Mouse (Mus musculus): ENCODE measurements around the gene Spats2. TPM values are rescaled to one million over a fixed set of nuclear protein-coding genes. Genes with fewer than 3 reads are reported as not detected.

The Spats2 gene
- polyA plus RNA-seq, 1 experiment = 0.19 TPM

DNA sequence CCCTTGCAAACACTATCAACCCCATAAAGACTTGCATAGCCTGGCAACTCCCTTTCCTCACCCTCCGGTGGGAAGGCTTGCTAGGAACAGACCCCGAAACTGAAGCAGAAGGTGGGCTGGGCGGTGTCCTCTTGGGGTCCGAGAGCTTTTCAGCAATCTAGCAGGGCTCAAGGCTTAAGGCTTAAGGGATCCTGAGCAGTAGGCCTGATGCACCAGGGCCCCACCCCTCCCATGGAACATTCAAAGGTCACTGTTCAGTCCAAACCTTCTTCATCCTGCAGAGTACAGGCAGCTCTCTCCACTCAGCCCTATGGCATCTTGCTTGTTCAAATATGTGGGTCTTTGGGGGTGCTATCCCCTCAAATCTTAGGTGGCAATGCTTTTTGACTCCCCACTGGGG lies 39.7 kb upstream of the Spats2 start:
- Histone ChIP-seq H3K4me1 (ENCODE audit: control insufficient read depth) (peaks cover 22% of the 10 kb centered on the region), H3K36me3 (ENCODE audit: control insufficient read depth) (peaks cover 30% of the 10 kb centered on the region), H3K9me3 (ENCODE audit: control insufficient read depth, low read length) (peaks cover 6% of the 10 kb centered on the region; the same call in 1 of the 2 replicates), H3K27me3 (ENCODE audit: control insufficient read depth) (peaks cover 77% of the 10 kb centered on the region), H3K4me3 (replicated peaks) (no peak overlapping the region)
- TF ChIP-seq TAL1 (IDR thresholded peaks at IDR 0.05; ENCODE audit: low read length) = no peak
- no peak for TF ChIP-seq GATA1 (IDR thresholded peaks at IDR 0.05; ENCODE audit: low read length)

DNA sequence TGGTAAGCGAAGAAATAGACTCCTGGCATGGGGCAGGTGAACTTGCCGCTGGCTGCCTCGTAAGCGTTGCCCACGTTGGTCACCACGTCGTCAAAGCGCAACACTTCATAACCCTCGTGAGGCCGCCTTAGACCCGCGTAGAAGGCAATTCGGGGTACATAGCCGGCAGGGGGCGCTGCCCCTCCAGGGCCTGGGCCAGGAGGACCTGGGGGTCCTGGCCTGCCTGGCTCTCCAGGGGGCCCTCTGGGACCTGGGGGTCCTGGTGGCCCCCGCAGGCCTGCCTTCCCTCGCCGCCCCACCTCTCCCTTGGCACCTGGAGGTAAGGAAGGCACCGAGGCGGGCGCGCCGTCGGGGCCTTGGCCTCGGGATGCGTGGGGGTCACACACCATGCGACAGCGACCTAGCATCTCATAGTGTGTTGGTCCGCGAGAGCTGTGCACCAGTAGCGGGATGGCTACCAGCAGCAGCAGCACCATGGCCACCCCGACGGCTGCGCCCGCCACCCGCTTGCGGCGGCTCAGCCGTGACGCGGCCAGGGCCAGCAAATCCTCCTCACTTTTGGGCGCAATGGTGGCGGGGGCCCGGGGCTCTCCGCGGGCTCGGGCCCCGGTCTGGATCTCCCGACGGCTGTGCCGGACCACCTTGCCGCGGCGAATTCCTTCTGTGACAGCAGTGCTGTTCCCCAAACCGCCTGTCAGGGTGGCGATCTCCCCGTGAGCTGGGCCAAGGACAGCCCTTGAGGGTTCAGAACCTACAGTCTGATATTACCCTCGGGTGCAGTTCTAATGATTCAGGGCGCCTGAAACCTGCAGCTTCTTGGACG lies 38.3 kb upstream of the Spats2 start, which contains the start of gene C1ql4:
C1ql4 (minus strand) TSS at position 565 of the 823 bp plus-strand sequence.
- H3K27me3 ChIP-seq (ENCODE audit: control insufficient read depth) = peaks cover 92% of the 10 kb centered on the region
- TF ChIP-seq GATA1 (IDR thresholded peaks at IDR 0.05; ENCODE audit: low read length) (no peak), TAL1 (IDR thresholded peaks at IDR 0.05; ENCODE audit: low read length) (no peak)
- H3K4me1 ChIP-seq (ENCODE audit: control insufficient read depth) = peaks cover 22% of the 10 kb centered on the region
- H3K4me3 ChIP-seq (replicated peaks) = no peak within 1 kb of the TSS
- peaks cover 16% of the 10 kb centered on the region for H3K36me3 ChIP-seq (ENCODE audit: control insufficient read depth)
- peaks cover 6% of the 10 kb centered on the region; the same call in 1 of the 2 replicates for H3K9me3 ChIP-seq (ENCODE audit: control insufficient read depth, low read length)

DNA sequence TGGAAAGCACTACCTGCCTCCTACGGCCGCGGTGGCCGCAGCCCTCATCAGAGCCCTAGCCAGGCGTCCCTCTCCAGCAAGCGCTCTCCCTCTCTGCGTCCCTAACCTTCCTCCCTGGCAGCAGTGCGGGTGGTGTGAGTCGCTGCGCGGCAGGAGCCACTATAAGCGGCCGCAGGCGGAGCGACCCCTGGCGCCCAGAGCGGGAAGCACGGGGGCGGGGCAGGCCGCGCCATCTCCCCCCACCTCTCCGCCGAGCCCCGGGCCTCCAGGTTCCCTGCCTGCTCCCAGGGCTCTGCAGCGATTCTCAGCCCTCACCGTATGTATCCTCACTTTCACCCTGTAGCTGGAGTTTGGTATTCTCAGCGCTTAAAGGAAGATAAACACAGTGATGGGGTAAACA lies 37.4 kb upstream of the Spats2 start:
- peaks cover 100% of the 10 kb centered on the region for H3K27me3 ChIP-seq (ENCODE audit: control insufficient read depth)
- peaks cover 9% of the 10 kb centered on the region; the same call in 1 of the 2 replicates for H3K9me3 ChIP-seq (ENCODE audit: control insufficient read depth, low read length)
- TF ChIP-seq TAL1 (IDR thresholded peaks at IDR 0.05; ENCODE audit: low read length) (no peak), GATA1 (IDR thresholded peaks at IDR 0.05; ENCODE audit: low read length) (no peak)
- H3K36me3 ChIP-seq (ENCODE audit: control insufficient read depth) = peaks cover 7% of the 10 kb centered on the region
- no peak overlapping the region for H3K4me3 ChIP-seq (replicated peaks)
- H3K4me1 ChIP-seq (ENCODE audit: control insufficient read depth) = peaks cover 19% of the 10 kb centered on the region

DNA sequence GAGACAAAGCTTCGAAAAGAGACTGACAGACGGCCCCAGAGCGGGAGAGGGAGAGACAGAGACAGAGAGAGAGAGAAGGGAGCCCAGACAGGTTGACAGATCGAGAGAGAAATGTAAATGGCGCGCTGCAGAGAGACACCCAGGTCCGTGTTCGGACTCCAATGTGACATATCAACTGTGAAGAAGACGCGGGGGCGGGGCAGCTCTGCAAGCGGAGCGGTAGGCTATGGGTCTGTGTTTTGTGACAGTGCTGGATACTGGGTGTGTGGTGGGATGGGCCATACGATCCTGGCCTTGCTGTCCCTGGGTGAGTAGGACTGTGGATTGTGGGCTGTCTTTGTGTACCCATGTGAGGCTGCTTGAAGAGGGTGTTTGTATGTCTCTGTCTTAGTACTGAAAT lies 36.6 kb upstream of the Spats2 start:
- H3K36me3 ChIP-seq (ENCODE audit: control insufficient read depth) = no peaks in the 10 kb centered on the region
- H3K4me3 ChIP-seq (replicated peaks) = no peak overlapping the region
- peaks cover 100% of the 10 kb centered on the region for H3K27me3 ChIP-seq (ENCODE audit: control insufficient read depth)
- TF ChIP-seq TAL1 (IDR thresholded peaks at IDR 0.05; ENCODE audit: low read length) (no peak), GATA1 (IDR thresholded peaks at IDR 0.05; ENCODE audit: low read length) (no peak)
- H3K4me1 ChIP-seq (ENCODE audit: control insufficient read depth) = peaks cover 18% of the 10 kb centered on the region
- peaks cover 13% of the 10 kb centered on the region; the same call in 1 of the 2 replicates for H3K9me3 ChIP-seq (ENCODE audit: control insufficient read depth, low read length)

DNA sequence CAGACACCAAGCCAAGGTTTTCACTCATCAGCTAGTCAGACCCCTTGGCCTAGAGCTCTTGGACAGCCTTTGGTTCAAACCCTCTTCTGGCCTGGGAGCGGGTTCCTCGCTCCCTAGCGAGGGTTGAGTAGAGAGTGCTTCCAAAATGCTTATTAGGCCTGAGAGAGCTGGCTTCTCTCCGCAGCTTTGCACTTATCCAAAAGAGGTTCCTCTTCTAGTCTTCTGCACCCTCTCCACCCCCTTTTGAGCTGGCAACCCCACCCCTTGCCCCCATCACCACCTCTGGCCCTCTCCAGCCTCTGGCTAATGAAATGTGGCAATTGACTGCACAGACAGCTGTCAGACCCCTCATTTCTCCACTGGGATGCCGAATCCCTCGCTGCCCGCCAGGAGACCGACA lies 32.8 kb upstream of the Spats2 start, which contains the start of gene Dnajc22:
Dnajc22 (plus strand) TSS at position 301 of the 400 bp plus-strand sequence.
- no peak for TF ChIP-seq TAL1 (IDR thresholded peaks at IDR 0.05; ENCODE audit: low read length)
- TF ChIP-seq GATA1 (IDR thresholded peaks at IDR 0.05; ENCODE audit: low read length) = no peak
- no peak within 1 kb of the TSS for H3K4me3 ChIP-seq (replicated peaks)
- H3K9me3 ChIP-seq (ENCODE audit: control insufficient read depth, low read length) = peaks cover 19% of the 10 kb centered on the region; the same call in 1 of the 2 replicates
- H3K36me3 ChIP-seq (ENCODE audit: control insufficient read depth) = no peaks in the 10 kb centered on the region
- peaks cover 10% of the 10 kb centered on the region for H3K4me1 ChIP-seq (ENCODE audit: control insufficient read depth)
- peaks cover 99% of the 10 kb centered on the region for H3K27me3 ChIP-seq (ENCODE audit: control insufficient read depth)

DNA sequence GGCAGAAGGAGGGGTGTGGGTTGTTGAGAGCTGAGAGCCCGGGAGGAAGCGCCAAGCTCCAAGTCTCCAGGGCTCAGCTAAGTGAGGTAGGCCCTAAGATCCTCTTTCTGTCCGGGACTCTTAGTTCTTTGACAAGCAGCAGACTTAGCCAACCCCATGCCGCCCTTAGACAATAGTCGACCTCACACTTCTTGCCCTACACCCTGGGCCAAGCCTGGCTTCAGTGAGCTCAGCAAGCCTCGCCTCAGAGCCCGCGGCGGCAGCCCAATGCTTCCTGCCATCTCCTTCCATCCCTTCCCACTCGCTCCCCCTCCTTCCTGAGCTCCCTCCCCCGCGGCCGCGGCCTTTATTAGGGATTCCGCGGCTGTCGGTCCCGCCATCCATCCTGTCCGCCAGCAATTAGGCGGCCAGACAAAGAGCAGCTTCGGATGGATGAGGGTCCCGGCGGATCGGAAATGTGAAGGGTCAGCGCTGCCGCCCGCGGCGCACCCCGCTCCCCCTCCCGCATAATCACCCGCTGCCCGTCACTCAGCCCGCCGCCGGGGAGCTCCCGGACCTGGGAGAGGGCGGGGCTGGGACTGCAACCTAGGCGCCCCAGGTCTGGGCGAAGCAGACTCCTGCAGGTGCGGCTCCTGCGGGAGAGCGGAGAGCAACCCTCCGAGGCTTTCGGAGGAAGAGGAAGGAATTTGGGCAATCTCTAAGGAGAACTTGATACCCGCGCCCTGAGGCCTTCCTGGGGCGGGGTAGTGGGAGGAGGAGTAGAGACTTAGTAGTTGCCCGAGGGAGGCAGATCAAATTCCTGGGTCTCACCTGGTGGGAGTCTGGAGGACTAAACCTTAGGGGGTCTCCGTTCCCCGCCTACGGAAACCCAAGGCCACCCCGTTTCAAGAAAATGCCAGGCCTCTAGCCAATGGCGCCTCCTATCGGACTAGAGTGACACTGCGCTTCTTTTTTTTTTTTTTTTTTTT lies 32.1 kb upstream of the Spats2 start:
- H3K36me3 ChIP-seq (ENCODE audit: control insufficient read depth) = no peaks in the 10 kb centered on the region
- peaks cover 4% of the 10 kb centered on the region; the same call in 1 of the 2 replicates for H3K4me1 ChIP-seq (ENCODE audit: control insufficient read depth)
- H3K9me3 ChIP-seq (ENCODE audit: control insufficient read depth, low read length) = peaks cover 20% of the 10 kb centered on the region; the same call in 1 of the 2 replicates
- TF ChIP-seq TAL1 (IDR thresholded peaks at IDR 0.05; ENCODE audit: low read length) (no peak), GATA1 (IDR thresholded peaks at IDR 0.05; ENCODE audit: low read length) (no peak)
- no peak overlapping the region for H3K4me3 ChIP-seq (replicated peaks)
- H3K27me3 ChIP-seq (ENCODE audit: control insufficient read depth) = peaks cover 99% of the 10 kb centered on the region

DNA sequence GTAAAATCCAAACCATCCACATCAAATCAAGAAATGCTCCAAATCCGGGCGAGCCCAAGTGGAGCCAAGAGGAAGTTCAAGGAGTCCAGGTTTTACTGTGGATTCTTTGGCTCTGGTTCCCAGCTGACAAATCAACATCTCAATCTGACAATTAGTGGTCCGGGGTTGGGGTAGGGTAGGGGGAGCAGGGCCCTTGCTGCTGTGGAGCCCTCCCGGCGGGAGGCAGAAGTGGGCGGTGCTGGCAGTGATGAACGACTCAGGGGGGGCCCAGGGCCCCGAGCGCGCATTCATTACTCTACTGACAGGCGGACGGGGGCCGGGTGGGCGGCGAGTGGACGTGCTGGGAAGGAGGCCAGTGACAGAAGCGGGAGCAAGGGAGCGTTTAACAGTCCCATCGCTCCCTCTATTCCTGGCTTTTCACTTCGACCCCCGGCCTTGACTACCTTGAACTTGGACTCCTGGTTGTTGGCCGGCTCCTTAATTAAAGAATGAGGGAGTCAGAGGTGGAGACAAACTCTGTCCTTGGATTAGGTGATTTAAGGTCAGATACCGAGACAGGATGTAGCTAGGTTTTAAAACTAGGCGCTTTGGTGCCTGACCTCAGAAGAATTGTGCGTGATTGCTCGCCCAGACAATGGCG lies 31.0 kb upstream of the Spats2 start:
- Histone ChIP-seq H3K4me1 (ENCODE audit: control insufficient read depth) (peaks cover 4% of the 10 kb centered on the region; the same call in 1 of the 2 replicates), H3K27me3 (ENCODE audit: control insufficient read depth) (peaks cover 99% of the 10 kb centered on the region), H3K4me3 (replicated peaks) (no peak overlapping the region), H3K36me3 (ENCODE audit: control insufficient read depth) (no peaks in the 10 kb centered on the region), H3K9me3 (ENCODE audit: control insufficient read depth, low read length) (peaks cover 21% of the 10 kb centered on the region; the same call in 1 of the 2 replicates)
- TF ChIP-seq GATA1 (IDR thresholded peaks at IDR 0.05; ENCODE audit: low read length) (no peak), TAL1 (IDR thresholded peaks at IDR 0.05; ENCODE audit: low read length) (no peak)

DNA sequence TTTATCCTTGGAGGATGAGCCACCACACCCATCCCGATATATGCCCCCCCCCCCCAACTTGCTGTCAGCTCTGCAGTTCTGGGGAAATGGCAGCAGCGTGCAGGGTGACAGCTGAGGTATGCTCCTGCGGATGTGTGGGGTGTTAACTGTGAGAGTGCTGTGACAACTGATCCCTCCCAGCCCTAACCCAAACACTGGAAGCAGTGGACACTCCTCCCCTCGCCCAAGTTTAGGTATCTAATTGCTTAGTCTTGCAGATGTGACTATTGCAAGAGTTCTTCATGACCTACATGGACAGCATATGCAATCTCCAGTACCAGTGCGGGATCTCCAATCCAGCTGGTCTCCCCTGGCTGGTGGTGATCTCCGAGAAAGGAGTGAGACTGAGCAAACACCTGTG lies 30.4 kb upstream of the Spats2 start:
- Histone ChIP-seq H3K4me3 (replicated peaks) (no peak overlapping the region), H3K27me3 (ENCODE audit: control insufficient read depth) (peaks cover 99% of the 10 kb centered on the region), H3K9me3 (ENCODE audit: control insufficient read depth, low read length) (peaks cover 21% of the 10 kb centered on the region; the same call in 1 of the 2 replicates), H3K4me1 (ENCODE audit: control insufficient read depth) (peaks cover 4% of the 10 kb centered on the region; the same call in 1 of the 2 replicates), H3K36me3 (ENCODE audit: control insufficient read depth) (no peaks in the 10 kb centered on the region)
- TF ChIP-seq TAL1 (IDR thresholded peaks at IDR 0.05; ENCODE audit: low read length) (no peak), GATA1 (IDR thresholded peaks at IDR 0.05; ENCODE audit: low read length) (no peak)

Data from erythroblast, embryonic 14.5 days (primary cell).